Mouse (Mus musculus): ENCODE measurements around the gene Tmem43.

Tmem43 gene

GRCm38 (mm10) chr6:91534268-91534667, 60.8 kb downstream of the Tmem43 start:
- DNase-seq (ENCODE audit: low spot score), result no peak

GRCm38 (mm10) chr6:91535231-91535630, 61.7 kb downstream of the Tmem43 start:
- no peak for DNase-seq (ENCODE audit: low spot score)

GRCm38 (mm10) chr6:91536047-91536765, 62.7 kb downstream of the Tmem43 start:
- no peak for DNase-seq (ENCODE audit: low spot score)
